Mouse (Mus musculus) layer of hippocampus, postnatal 10 days (tissue): ENCODE data around the gene Cabp1. TPM values are rescaled to one million over a fixed set of nuclear protein-coding genes. Genes with fewer than 3 reads are reported as not detected.
A peak's percentile ranks its signal among the peaks of the same experiment; 100 is the strongest.

Experiments used
- DNase-seq, 2 experiments: peaks; one replicate each; pipeline ENCODE4 v3.0.0; 2021; ENCODE audit warnings: low spot score in 2 of 2
- total RNA-seq, 2 experiments: library from RNA; stranded (reverse); gene quantifications; 2 replicates each; pipeline ENCODE4 v1.2.3; 2021

Cabp1 gene
- total RNA-seq, 2 experiments from 2014 or later, result 78.5 to 79.5 TPM

- DNase-seq, result no peak
Observed at GRCm38 (mm10) chr5:115127421-115128179, 66.6 kb downstream of the Cabp1 start.

GRCm38 (mm10) chr5:115126578-115127312, 67.4 kb downstream of the Cabp1 start:
- DNase-seq, result no peak

- peak; percentile 89 to 92 for DNase-seq
Observed at GRCm38 (mm10) chr5:115125211-115125871, 68.8 kb downstream of the Cabp1 start.

GRCm38 (mm10) chr5:115124690-115125089, 69.5 kb downstream of the Cabp1 start:
- no peak for DNase-seq

- no peak for DNase-seq
Observed at GRCm38 (mm10) chr5:115120978-115121377, 73.2 kb downstream of the Cabp1 start.

GRCm38 (mm10) chr5:115118961-115119570, 75.1 kb downstream of the Cabp1 start, which contains the start of gene Acads:
Acads (minus strand) TSS chr5:115119346.
- peak; percentile 48 to 72 for DNase-seq

Other genes starting within 250 kb of the Cabp1 start
- gene Hnf1a, start 223.3 kb downstream of the Cabp1 start, total RNA-seq, result not detected
- 100 to 1,000 TPM in 1 of 2 experiments, 10 to 100 TPM in 1; 97.4 to 104 TPM for gene Sppl3, start 183.2 kb downstream of the Cabp1 start, total RNA-seq
- gene Gm10401, start 96.1 kb downstream of the Cabp1 start, total RNA-seq, result not detected
- gene Acads, start 75.0 kb downstream of the Cabp1 start, total RNA-seq, result 1 to 10 TPM; 6.8 to 9.9 TPM
- 10 to 100 TPM; 26.7 to 29.8 TPM for gene Unc119b, start 59.4 kb downstream of the Cabp1 start, total RNA-seq
- gene Mlec, start 36.2 kb downstream of the Cabp1 start, total RNA-seq, result 10 to 100 TPM; 75.1 to 78.2 TPM
- gene Pop5, start 41.5 kb upstream of the Cabp1 start, total RNA-seq, result 10 to 100 TPM; 51.1 to 61.8 TPM
- 100 to 1,000 TPM; 259 to 316 TPM for gene Rnf10, start 78.5 kb upstream of the Cabp1 start, total RNA-seq
- gene Coq5, start 85.3 kb upstream of the Cabp1 start, total RNA-seq, result 10 to 100 TPM; 39.0 to 42.8 TPM
- 100 to 1,000 TPM; 753 to 793 TPM for gene Dynll1, start 106.6 kb upstream of the Cabp1 start, total RNA-seq
- gene Srsf9, start 132.8 kb upstream of the Cabp1 start, total RNA-seq, result 10 to 100 TPM; 63.6 to 77.0 TPM
- gene Gatc, start 146.8 kb upstream of the Cabp1 start, total RNA-seq, result 10 to 100 TPM; 29.3 to 32.5 TPM
- gene Triap1, start 146.8 kb upstream of the Cabp1 start, total RNA-seq, result 10 to 100 TPM; 31.0 to 35.3 TPM
- gene Cox6a1, start 154.6 kb upstream of the Cabp1 start, total RNA-seq, result 100 to 1,000 TPM; 732 to 825 TPM
- gene Msi1, start 235.2 kb upstream of the Cabp1 start, total RNA-seq, result 10 to 100 TPM; 73.0 to 76.2 TPM